Mouse (Mus musculus) heart, adult 2 months (tissue): ENCODE results near the gene Spg20.

Source experiments
- CTCF ChIP-seq: fragments of 200-600 bp; IDR thresholded peaks from 2 replicates; pipeline ENCODE4 v1.8.1; 2022; ENCODE audit warnings: antibody characterized with exemption, mild to moderate bottlenecking, moderate library complexity
- POLR2A ChIP-seq: fragments of 200-500 bp; IDR thresholded peaks from 2 replicates; pipeline ENCODE4 v1.6.1; 2011; ENCODE audit warnings: mild to moderate bottlenecking, low read depth, low read length, control low read depth; ENCODE audit not compliant: insufficient read depth

DNA sequence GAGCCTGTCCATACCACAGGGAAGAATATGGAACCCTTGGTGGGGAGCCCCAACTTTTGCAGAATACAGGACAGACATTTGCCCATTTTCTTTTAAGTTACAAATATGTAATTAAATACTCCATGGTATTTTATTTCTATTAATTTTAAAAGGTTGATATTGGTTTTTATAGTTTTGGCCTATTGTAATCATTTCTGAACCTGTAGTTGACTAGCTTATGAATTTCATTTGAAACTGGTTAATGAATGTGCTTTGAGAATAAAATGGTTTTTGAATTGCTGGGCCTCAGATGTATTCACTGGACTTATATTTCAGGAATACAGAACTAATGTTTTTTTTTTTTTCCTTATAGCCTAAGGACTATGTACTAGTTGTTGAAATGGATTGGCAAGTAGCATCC is 25.1 kb downstream of the Spg20 start, which contains the start of gene Ccdc169:
- TF ChIP-seq CTCF (no peak), POLR2A (no peak)
